Mouse (Mus musculus) ES-Bruce4 (cell line): ENCODE results near the gene Mat2a.

Experiments
- CTCF ChIP-seq: IDR thresholded peaks from one replicate; pipeline ENCODE4 v1.8.1; 2011; ENCODE audit warnings: low read depth, low read length
- EP300 ChIP-seq: IDR thresholded peaks from 2 replicates; pipeline ENCODE4 v1.6.1; 2011; ENCODE audit warnings: low read depth, low read length; ENCODE audit not compliant: insufficient read depth
- POLR2A ChIP-seq: IDR thresholded peaks from one replicate; pipeline ENCODE4 v1.8.1; 2011; ENCODE audit warnings: low read length; ENCODE audit not compliant: insufficient read depth

- no peak for TF ChIP-seq POLR2A
- no peak for TF ChIP-seq EP300
- no peak for TF ChIP-seq CTCF
These were observed 56.1 kb downstream of the Mat2a start for GRCm38 (mm10) chr6:72383142-72383820.
